Mouse (Mus musculus) heart, adult 11 months (tissue): ENCODE measurements around the gene Tac4.

Source experiments
- DNase-seq: peaks from one replicate; pipeline ENCODE4 v3.0.0; 2022

The Tac4 gene

GRCm38 (mm10) chr11:95263816-95264454 is 2.6 kb downstream of the Tac4 start:
- peak; percentile 98 for DNase-seq

GRCm38 (mm10) chr11:95264455-95265013 is 3.2 kb downstream of the Tac4 start:
- no peak for DNase-seq

GRCm38 (mm10) chr11:95266540-95267245 is 5.4 kb downstream of the Tac4 start:
- peak; percentile 98 for DNase-seq

DNA sequence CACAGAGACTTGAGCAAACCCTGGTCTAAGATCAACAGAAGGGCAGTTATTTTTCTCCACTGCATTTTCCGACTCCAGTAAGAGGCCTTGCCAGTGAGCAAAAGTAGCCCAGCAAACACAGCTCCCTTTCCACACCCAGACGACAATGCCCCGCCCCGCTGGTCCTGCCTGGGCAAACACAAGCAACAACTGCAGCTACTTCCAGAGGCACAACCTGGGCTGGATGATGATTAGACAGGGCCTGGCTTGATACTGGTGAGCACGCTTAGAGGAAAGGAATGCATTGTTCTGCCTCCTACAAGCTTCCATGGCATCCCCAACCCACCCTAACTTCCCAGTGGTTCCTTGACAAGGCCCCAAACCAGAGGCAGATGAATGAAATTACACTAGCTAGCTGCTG is 12.3 kb downstream of the Tac4 start:
- DNase-seq, result no peak

- no peak for DNase-seq
These were observed 13.3 kb downstream of the Tac4 start for GRCm38 (mm10) chr11:95274613-95275012.

GRCm38 (mm10) chr11:95276056-95276455 is 14.7 kb downstream of the Tac4 start:
- DNase-seq, result no peak

DNA sequence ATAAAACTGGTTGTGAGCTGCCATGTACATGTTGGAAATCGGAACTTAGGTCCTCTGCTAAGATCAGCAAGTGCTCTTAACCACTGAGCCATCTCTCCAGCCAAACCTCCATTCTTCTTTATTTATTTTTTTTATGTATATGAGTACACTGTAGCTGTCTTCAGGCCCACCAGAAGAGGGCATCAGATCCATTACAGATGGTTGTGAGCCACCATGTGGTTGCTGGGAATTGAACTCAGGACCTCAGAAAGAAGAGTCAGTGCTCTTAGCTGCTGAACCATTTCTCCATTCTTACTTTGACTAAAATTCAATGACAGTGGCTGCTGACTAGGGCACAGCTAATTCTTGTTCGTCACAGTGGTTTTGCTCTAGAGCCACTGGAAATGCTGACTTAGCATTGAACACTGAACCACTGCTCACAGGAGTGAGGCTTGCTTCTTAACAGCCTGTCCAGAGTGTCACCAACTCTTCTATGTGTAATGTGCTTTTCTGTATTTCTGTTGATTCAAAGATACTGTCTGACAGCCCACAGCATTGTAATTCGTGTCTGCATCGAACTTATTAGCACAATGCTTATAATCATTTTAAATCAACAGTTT is 17.8 kb downstream of the Tac4 start:
- no peak for DNase-seq

DNA sequence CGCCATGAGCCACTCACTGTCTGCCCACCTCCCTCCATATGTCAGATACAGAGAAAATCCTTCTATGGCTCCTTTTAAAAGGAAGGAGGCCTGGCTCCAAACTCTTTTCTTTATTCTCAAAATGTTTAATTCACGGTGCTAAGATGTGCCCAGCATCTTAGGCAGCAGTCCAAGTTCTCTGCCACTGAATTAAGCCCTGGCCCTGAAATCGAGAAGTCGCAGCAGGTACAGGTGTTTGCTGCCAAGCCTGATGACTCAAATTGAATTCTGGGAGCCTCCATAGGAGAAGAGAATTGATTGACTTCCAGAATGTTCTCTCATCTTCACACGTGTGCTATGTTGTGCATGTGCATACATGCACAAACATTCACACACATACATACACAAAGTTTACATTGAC is 21.0 kb downstream of the Tac4 start:
- no peak for DNase-seq

GRCm38 (mm10) chr11:95291998-95292397 is 30.7 kb downstream of the Tac4 start:
- no peak for DNase-seq

GRCm38 (mm10) chr11:95293017-95293624 is 31.8 kb downstream of the Tac4 start:
- DNase-seq, result peak; percentile 93

GRCm38 (mm10) chr11:95295736-95296135 is 34.4 kb downstream of the Tac4 start:
- no peak for DNase-seq

GRCm38 (mm10) chr11:95298146-95298545 is 36.8 kb downstream of the Tac4 start:
- DNase-seq, result no peak

DNA sequence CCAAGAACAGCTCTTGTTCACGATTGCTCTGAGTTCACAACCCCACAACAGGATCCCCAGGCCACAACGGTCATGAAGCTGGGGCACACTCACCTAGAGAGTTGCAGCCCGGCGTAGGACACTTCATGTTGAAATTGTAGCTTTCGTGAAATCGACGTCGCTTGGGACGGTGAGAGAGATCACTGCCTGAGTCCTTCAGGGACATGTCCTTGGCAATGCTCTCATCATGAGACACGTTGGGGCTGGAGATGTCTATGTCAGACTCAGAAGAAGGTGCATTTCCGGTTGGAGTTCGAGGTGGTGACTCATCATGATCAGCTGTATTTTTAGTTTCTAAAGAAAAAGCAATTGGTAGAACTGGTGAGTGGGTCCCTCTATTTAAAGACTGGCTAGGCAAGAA is 38.6 kb downstream of the Tac4 start:
- no peak for DNase-seq

DNA sequence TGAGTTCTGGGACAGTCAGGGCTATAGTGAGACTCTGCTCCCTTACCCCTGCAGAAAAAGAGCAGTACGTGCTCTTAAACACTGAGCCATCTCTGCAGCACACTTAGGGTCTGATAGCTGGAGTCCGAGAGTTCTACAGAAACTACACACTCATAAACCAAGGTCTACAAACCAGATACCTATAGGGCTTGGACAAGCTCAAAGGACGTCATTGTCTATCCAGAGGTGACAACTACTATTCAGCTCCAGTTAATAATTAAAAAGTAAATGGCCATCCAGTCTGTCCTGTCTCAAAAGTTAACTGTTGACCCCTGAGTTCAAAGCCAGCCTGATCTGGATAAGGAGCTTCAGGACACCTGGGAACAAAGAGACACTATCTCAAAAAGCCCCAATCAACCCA is 40.4 kb downstream of the Tac4 start:
- no peak for DNase-seq

GRCm38 (mm10) chr11:95305600-95305999 is 44.3 kb downstream of the Tac4 start:
- DNase-seq, result no peak

- no peak for DNase-seq
These were observed 46.2 kb downstream of the Tac4 start for GRCm38 (mm10) chr11:95307526-95307925.

GRCm38 (mm10) chr11:95309510-95310006 is 48.2 kb downstream of the Tac4 start:
- peak; percentile 100 for DNase-seq

GRCm38 (mm10) chr11:95310007-95310647 is 48.8 kb downstream of the Tac4 start, which contains the start of gene Kat7:
TSS of gene Kat7 (minus strand) at chr11:95310246.
- DNase-seq, result peak; percentile 100

DNA sequence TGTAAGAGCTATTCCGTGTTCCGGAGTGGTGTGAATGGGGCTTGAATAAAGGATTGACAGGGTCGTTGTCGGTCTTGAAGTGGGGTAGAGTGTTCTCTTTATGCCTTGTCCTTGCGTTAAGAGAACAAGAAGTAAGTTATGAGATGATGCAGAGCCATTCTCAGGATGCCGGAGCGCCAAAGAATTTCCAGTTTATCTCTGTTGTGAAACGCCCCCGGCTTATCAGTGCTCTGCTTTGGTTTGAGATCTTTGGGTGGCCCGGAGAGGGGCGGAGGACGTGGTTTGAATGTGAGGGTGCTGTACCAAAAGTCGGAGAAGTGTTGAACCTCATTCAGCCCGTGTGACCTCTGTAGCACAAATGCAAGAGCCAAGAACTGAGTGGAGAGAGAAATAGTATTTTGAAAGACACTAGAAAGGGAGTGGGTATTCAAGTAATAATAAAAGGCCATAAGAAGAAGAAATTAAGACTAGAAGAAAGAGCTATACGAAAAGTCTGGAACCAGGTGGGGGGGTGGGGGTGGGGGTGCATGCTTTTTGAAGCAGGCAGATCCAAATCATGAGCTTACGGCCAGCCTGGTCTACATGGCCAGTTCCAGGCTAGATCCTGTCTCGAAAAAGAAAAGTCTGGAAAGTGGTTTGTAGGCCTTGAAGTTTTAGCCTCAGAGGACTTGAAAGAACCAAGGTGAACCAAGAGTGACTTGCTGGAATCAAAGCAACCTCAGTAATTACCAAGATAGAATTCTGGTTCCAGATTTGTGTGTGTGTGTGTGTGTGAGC is 49.5 kb downstream of the Tac4 start:
- peak; percentile 71 for DNase-seq

DNA sequence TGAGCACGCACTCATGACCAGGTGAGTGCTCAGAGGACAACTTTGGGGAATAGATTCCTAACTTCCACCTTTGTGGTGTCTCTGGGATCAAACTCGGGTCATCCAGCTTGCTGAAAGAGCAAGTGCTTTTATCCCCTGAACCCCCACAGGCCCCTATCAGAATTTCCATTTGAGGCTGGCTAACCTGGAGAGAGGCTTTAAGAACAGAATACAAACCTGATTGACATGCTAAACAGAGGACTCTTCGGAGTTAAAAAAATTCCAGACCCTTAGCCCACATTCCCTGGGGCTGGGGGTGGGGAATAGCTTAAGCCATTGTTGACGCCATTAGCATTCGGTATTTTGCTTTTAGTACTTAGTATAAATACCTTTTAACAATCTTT is 50.1 kb downstream of the Tac4 start:
- DNase-seq, result peak; percentile 81

DNA sequence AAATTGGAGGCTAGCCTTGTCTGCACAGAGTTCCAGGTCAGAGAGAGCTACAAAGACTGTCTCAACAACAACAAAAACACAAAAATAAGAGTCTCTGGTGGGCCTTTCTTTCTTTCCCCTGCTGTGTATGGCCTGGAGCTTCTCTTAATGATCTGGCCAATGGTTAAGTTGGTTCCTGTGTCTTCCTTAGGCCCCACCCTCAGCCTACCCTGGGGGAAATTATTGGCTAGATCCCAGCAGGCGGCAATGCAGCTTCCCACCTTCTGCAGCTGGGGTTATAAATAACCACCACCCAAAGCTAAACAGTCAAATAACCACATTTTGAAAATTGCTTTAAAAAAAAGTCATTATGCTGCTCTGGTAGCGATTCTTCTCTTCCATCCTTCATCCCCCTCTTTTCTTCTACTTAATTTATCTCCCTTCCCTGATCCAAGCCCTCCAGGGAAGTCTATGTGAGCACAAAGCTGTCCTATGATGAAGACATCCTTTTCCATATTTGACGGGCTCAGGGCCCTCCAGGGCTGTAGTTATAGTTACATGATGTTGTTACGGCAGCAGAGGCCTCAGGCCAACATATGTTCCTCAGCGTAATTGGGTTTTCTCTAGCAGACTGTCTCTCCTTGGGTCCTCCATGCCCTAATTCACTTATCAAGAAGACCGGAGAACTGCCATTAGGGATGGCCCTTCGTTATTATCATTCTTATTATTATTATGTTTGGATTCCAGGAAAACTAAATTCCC is 54.1 kb downstream of the Tac4 start:
- peak; percentile 79 for DNase-seq
